Mouse (Mus musculus): Measurements from ENCODE around the gene Mapk3. TPM values are rescaled to one million over a fixed set of nuclear protein-coding genes. Genes with fewer than 3 reads are reported as not detected.
A peak's percentile ranks its signal among the peaks of the same experiment; 100 is the strongest.

Mapk3 gene
- total and polyA plus RNA-seq, 3 experiments: 5.2 to 45.1 TPM; not detected in 1

GRCm38 (mm10) chr7:126759050-126759671 lies at the start of gene Mapk3 (continued):
- TF ChIP-seq UBTF (IDR thresholded peaks at IDR 0.05; ENCODE audit: borderline replicate concordance, insufficient read depth, low read depth, low read length) (no peak), CTCF (IDR thresholded peaks at IDR 0.05 in 2 of 3, conservative IDR thresholded peaks at IDR 0.05 in 1 of 3; ENCODE audit: control insufficient read depth in 1 of 3, insufficient read depth in 1 of 3, low read depth in 2 of 3, low read length in 3 of 3, poor library complexity in 1 of 3, severe bottlenecking in 1 of 3) (peak; percentile 52 to 68 (median 62)), MAZ (IDR thresholded peaks at IDR 0.05; ENCODE audit: low read depth, low read length) (no peak)

- H3K27me3 ChIP-seq (ENCODE audit: control insufficient read depth in 1 of 2, insufficient read depth in 2 of 2, low read length in 2 of 2): peaks cover 1 to 3% of the 10 kb centered on the region in 2 experiments; a peak in 2 of 4 replicates
- DNase-seq (ENCODE audit: low read depth, low spot score): no peak
- H3K79me2 ChIP-seq (ENCODE audit: control insufficient read depth, insufficient read depth, low read length, poor library complexity): no peaks in the 10 kb centered on the region
- peaks cover 0 to 11% of the 10 kb centered on the region in 2 experiments; a peak in 2 of 4 replicates for H3K4me1 ChIP-seq (ENCODE audit: control insufficient read depth in 1 of 2, insufficient read depth in 2 of 2, low read length in 2 of 2)
- TF ChIP-seq JUND (IDR thresholded peaks at IDR 0.05; ENCODE audit: low read depth, low read length) (peak; percentile 84), SMC3 (IDR thresholded peaks at IDR 0.05; ENCODE audit: low read depth, low read length) (no peak)
- H3K9me3 ChIP-seq (replicated peaks; ENCODE audit: insufficient read depth, low read length): no peaks in the 10 kb centered on the region
- no peak overlapping the region for H3K27ac ChIP-seq (ENCODE audit: control insufficient read depth, low read depth, low read length)
- no peak overlapping the region for H3K9ac ChIP-seq (ENCODE audit: control insufficient read depth, low read depth, low read length, poor library complexity, severe bottlenecking)
- H3K36me3 ChIP-seq (ENCODE audit: control insufficient read depth in 1 of 2, insufficient read depth in 2 of 2, low read length in 2 of 2): peaks cover 0 to 6% of the 10 kb centered on the region in 2 experiments; a peak in 2 of 4 replicates
- no peak overlapping the region for H3K4me3 ChIP-seq (ENCODE audit: control insufficient read depth in 1 of 2, insufficient read depth in 1 of 2, low read depth in 2 of 2, low read length in 2 of 2)
Observed at GRCm38 (mm10) chr7:126710266-126710665, 49.1 kb upstream of the Mapk3 start.

DNA sequence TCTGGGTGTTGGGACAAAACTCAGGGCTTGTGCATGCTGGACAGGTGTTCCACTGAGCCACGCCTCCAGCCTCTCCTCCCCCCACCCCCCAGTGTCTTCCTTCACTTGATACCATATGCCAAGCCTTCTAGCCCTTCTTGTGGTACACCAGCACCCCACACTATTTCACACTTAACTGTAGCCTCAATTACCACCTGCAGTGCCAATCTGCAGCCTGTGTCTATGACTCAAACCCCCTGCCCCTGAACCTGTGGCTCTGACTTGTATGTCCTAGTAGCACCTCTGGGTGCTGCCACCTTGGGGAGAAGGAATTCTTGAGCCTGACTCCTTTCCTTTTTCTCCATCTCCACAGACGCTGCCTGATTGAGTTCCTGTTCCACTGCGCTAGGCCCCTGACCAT lies 47.5 kb upstream of the Mapk3 start:
- TF ChIP-seq USF1 (IDR thresholded peaks at IDR 0.05; ENCODE audit: low read depth, low read length) (no peak), TAL1 (IDR thresholded peaks at IDR 0.05; ENCODE audit: low read length) (no peak)
- H3K27ac ChIP-seq (ENCODE audit: control insufficient read depth, low read depth, low read length): no peak overlapping the region
- no peak for DNase-seq (ENCODE audit: low read depth, low spot score)
- no peak overlapping the region for H3K4me3 ChIP-seq (ENCODE audit: control insufficient read depth in 1 of 2, insufficient read depth in 1 of 2, low read depth in 2 of 2, low read length in 2 of 2)
- no peak overlapping the region for H3K9ac ChIP-seq (ENCODE audit: control insufficient read depth, low read depth, low read length, poor library complexity, severe bottlenecking)
- H3K9me3 ChIP-seq (replicated peaks; ENCODE audit: insufficient read depth, low read length): no peaks in the 10 kb centered on the region
- peaks cover 0 to 6% of the 10 kb centered on the region in 2 experiments; a peak in 2 of 4 replicates for H3K4me1 ChIP-seq (ENCODE audit: control insufficient read depth in 1 of 2, insufficient read depth in 2 of 2, low read length in 2 of 2)
- H3K79me2 ChIP-seq (ENCODE audit: control insufficient read depth, insufficient read depth, low read length, poor library complexity): no peaks in the 10 kb centered on the region
- peaks cover 3 to 4% of the 10 kb centered on the region in 2 experiments for H3K27me3 ChIP-seq (ENCODE audit: control insufficient read depth in 1 of 2, insufficient read depth in 2 of 2, low read length in 2 of 2)
- H3K36me3 ChIP-seq (ENCODE audit: control insufficient read depth in 1 of 2, insufficient read depth in 2 of 2, low read length in 2 of 2): peaks cover 0 to 4% of the 10 kb centered on the region in 2 experiments; a peak in 2 of 4 replicates

DNA sequence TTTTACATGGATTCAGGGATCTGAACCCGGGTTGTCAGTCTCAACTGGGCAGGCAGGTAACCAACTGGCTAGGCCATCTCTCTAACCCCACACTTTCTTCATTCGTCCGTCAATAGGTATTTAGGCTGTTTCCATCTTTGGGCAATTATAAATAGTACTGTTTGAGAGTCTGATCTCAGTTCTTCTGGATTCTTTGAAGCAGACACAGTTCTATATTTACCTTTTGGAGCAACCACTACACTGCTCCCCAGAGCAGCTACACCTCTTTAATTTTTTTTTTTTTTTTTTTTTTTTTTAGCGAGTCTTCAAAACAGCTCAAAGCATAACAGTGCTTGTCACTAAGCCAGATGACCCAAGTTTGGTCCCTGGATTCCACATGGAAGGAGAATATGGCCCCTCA lies 43.7 kb upstream of the Mapk3 start:
- Histone ChIP-seq H3K9ac (ENCODE audit: control insufficient read depth, low read depth, low read length, poor library complexity, severe bottlenecking) (no peak overlapping the region), H3K79me2 (ENCODE audit: control insufficient read depth, insufficient read depth, low read length, poor library complexity) (no peaks in the 10 kb centered on the region), H3K9me3 (replicated peaks; ENCODE audit: insufficient read depth, low read length) (no peaks in the 10 kb centered on the region), H3K27ac (ENCODE audit: control insufficient read depth, low read depth, low read length) (no peak overlapping the region), H3K4me3 (ENCODE audit: control insufficient read depth in 1 of 2, insufficient read depth in 1 of 2, low read depth in 2 of 2, low read length in 2 of 2) (no peak overlapping the region), H3K36me3 (ENCODE audit: control insufficient read depth in 1 of 2, insufficient read depth in 2 of 2, low read length in 2 of 2) (no peaks in the 10 kb centered on the region), H3K4me1 (ENCODE audit: control insufficient read depth in 1 of 2, insufficient read depth in 2 of 2, low read length in 2 of 2) (no peaks in the 10 kb centered on the region), H3K27me3 (ENCODE audit: control insufficient read depth in 1 of 2, insufficient read depth in 2 of 2, low read length in 2 of 2) (peaks cover 3 to 7% of the 10 kb centered on the region in 2 experiments)
- no peak for TF ChIP-seq MAX (IDR thresholded peaks at IDR 0.05; ENCODE audit: low read length)
- TF ChIP-seq USF2 (IDR thresholded peaks at IDR 0.05; ENCODE audit: borderline replicate concordance in 1 of 2, insufficient read depth in 1 of 2, low read depth in 1 of 2, low read length in 2 of 2): no peak
- no peak for TF ChIP-seq BHLHE40 (IDR thresholded peaks at IDR 0.05; ENCODE audit: borderline replicate concordance, low read depth, low read length)
- TF ChIP-seq MYC (IDR thresholded peaks at IDR 0.05; ENCODE audit: low read depth, low read length): no peak
- TF ChIP-seq GABPA (IDR thresholded peaks at IDR 0.05; ENCODE audit: low read depth, low read length): no peak
- no peak for TF ChIP-seq POLR2AphosphoS5 (IDR thresholded peaks at IDR 0.05; ENCODE audit: borderline replicate concordance, low read depth, low read length)
- no peak for TF ChIP-seq ZNF384 (IDR thresholded peaks at IDR 0.05; ENCODE audit: low read depth, low read length)
- TF ChIP-seq E2F4 (IDR thresholded peaks at IDR 0.05; ENCODE audit: borderline replicate concordance, low read depth, low read length): no peak
- no peak for DNase-seq (ENCODE audit: low read depth, low spot score)

Measured in MEL (cell line).